Mouse (Mus musculus): ENCODE results near the gene Patl2.

DNA sequence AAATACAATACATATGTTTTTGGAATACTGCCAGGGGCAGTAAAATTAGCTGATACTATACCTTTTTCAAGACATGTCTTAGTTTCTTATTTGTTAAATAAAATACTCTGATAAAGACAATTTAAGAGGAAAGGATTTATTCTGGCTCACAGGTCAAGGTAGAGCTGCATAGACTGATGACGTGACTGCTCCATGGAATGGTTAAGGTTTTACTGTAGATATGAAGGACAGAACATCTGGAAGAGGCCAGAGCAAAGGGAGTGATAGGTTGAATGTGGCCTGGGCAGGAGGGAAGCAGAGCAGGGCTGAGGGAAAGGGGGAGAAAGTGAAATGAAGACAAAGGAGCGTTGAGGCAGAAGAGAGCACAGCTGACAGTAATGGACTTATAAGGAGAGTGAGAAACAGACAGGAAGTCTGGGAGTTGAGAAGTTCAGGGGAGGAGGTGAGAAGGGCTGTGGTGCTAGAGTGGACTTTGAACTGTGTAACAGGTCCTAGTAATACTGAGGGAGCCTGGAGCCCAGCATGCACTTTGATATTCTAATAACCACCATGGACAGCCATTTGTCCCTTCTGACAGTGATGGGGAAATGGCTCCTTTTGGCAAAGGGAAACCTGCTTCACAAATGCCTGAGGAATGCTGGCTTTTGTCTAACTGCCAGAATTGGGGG lies 20.6 kb upstream of the Patl2 start:
- TF ChIP-seq CTCF (IDR thresholded peaks at IDR 0.05; ENCODE audit: low read depth, low read length) (no peak), TAL1 (conservative IDR thresholded peaks at IDR 0.05; ENCODE audit: low read depth, low read length) (no peak), POLR2AphosphoS5 (IDR thresholded peaks at IDR 0.05; ENCODE audit: insufficient replicate concordance, low read depth, low read length) (no peak), GATA1 (IDR thresholded peaks at IDR 0.05; ENCODE audit: borderline replicate concordance, low read length) (no peak), GATA2 (IDR thresholded peaks at IDR 0.05; ENCODE audit: borderline replicate concordance, low read depth, low read length) (no peak)

Data from G1E (cell line).